Mouse (Mus musculus) urinary bladder, adult 2 months (tissue): ENCODE data around the gene Heatr9. TPM values are rescaled to one million over a fixed set of nuclear protein-coding genes. Genes with fewer than 3 reads are reported as not detected.
"Not testable (repeated sequence)": the region's sequence is repeated elsewhere in the genome, so short reads cannot be mapped to it uniquely, and the experiment has no call there.

ENCODE experiments used
- DNase-seq: peaks from one replicate; pipeline ENCODE4 v3.0.0; 2022; ENCODE audit warnings: low spot score
- polyA plus RNA-seq: library from polyadenylated mRNA; depleted of rRNA; stranded (reverse); fragments of >200 nt; gene quantifications from 2 replicates; pipeline ENCODE4 v1.2.3, GENCODE M21; 2012; rRNA removed

Gene Heatr9
- 0.03 and 0.11 TPM in 2 replicates for polyA plus RNA-seq

DNA sequence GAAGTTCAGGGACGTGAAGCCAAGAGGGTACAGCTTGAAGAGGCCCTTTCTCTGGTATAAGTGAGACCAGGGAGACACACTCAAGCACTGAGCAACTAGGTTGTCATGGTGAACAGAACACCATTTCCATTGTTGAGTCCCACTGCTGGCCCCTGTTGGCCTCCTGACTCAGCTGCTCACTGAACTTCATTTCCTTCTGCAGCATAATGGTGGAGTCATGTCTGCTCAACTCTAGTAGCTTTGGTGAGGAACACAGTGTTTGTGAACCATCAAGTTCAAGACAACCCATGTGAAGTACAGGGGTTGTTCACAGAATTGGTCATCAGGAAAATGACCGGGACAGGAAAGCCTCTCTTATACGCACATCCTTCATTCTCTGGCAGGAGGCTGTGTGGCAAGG, at the start of gene Heatr9:
Gene Heatr9, minus strand, starts transcription at position 101 of the 400 bp plus-strand sequence.
- DNase-seq, result no peak

DNA sequence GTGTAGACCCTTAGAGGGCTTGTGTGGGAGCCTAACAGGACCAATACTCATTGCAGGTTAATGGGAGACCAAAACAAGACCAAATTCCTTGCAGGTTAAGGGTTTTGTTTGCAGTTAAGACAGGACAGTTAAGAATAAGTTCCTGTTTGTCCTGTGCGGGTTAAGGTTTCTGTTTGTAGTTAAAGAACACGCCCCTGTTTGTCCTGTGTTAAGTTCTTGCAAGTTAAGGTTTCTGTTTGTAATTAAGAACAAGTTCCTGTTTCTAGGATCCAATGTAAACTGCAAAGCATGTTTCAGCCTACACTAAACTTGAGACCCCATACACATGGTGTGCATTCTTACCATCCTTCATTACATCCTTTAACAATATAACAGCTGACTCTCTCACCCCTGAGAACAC, 48.2 kb upstream of the Heatr9 start:
- DNase-seq, result no peak

DNA sequence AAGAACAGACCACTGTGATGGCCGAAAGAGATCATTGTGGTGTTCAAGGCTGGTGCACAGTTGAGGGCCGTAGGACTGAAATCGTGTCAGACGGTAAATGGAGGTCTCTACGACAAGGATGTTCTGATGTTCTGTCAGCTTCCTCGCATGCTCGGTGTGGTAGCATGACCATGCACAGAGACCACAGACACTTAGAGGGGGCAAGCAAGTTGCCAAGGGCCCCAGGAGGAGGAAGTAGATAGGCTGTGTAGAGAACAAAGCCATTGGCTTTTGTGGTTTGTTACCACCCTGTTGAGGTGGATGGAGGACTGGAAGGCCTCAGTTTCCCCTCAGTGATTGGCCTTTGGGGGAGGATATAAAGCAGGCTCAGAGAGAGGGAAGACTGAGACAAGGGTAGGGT, 47.3 kb upstream of the Heatr9 start:
- no peak for DNase-seq

DNA sequence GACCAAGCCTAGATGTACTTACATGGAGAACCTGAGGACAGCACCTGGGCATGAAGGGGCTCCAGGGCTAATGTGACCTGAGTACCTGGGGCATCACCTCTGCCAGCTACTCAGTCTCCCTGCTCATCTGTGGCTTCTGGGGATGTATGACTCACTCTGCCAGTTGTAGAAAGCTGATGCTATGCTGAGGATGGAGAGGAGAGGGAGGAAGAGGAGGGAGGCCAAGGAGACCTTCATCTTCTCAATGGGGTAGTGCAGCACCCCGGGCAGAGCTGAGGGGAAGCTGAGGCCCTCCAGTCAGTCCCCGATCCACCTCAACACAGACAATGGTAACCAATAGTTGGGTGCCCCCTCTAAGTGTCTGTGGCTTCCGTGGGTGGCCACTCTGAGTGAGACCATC, 46.8 kb upstream of the Heatr9 start:
- DNase-seq, result no peak

DNA sequence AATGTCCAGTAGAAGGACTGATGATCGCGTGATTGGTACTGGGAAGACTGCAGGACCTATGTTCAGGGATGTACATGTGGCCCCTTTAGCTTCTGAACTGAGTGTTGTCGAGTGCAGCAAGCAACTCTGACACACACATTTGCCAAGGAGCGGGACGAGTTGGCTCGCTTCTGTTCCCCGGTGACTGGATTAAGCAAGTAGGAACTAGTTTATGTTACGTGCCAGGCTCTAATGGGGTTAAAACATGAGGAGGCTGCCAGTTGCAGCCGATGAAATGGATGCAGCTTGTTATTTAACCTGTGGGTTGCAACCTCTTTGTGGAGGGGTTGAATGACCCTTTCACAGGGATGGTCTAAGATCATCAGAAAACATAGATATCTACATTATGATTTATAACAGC, 46.1 kb upstream of the Heatr9 start:
- DNase-seq, result no peak

DNA sequence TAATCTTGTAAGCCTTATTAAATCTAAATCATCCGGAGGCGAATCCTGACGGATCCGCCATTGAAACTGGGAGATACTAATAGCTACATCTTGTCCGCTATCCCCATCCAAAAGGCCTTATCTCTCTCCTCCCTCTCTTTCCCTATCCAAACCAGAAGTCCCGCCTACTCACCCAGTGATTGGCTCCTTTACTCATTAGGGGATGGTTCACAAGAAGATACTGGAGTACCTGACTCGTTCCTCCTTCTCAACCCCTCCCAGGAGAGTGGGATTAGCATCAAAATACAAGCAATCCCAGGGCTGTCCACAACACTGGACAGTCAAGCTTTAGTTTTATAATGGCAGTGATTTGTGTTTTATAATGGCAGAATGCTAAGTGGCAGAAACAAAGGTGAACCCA, 45.3 kb upstream of the Heatr9 start:
- no peak for DNase-seq

DNA sequence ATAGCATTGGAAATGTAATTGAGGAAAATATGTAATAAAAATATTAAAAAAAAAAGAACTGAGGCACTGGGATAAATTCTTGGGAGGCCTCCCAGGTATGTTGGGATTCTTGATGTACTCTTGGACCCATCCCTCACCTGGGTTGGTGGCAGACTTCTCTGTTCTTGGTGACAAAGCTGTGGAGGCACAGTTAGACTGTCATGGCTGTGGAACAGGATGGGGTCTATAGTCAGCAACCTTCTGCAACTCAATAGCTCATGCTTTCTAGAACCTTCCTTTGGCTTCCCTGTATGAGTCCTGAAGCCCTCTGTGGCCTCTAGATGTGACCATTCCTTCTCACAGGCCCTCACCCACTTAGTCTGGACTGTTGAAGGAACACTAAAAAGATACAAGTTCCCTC, 44.6 kb upstream of the Heatr9 start:
- no peak for DNase-seq

DNA sequence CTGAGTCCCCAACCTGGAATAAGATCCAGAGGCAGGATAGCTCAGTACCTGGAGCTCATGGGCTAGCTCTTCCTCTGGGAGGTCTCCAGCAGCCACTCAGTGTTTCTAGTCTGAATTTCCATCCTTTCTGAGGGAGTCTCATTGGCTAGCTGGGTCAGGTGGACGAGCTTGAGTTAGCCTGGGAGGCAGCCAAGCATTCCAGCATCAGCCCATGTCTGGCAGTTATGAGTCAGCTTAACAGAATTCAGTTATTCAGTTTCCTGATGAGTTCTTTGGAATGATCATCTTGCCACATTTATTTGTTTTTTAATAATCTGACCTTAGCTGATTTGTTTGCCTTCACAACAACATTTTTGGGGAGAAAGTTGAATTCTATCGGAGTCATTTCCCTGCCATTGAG, 41.8 kb upstream of the Heatr9 start:
- DNase-seq, result no peak

DNA sequence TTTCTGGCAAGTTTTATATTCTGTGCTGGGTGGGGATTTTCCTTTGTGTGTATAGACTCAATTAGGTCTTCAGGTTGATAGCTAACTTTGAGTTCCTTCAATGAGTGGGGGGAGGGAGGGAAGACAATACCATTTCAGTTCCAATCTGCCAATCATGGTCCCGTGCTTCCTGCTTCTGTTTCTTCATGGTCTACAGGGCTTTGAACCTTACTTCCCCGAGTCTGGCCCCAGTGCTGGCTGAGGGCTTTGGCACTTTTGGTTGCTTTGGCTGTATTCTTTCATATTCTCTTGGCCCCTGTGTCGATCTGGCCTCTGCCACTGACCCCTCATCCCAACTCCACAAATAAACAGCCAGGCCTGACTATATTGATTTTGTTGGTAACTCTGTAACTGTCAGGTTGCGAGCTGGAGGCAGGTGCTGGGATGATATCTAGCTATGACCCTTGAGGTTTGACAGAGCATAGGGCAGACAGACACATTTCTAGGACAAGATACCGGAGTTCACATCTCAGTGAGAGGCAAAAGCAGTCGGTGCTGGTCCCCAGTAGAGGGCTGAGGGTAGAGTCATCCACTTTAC, 40.4 kb upstream of the Heatr9 start:
- DNase-seq, result no peak

DNA sequence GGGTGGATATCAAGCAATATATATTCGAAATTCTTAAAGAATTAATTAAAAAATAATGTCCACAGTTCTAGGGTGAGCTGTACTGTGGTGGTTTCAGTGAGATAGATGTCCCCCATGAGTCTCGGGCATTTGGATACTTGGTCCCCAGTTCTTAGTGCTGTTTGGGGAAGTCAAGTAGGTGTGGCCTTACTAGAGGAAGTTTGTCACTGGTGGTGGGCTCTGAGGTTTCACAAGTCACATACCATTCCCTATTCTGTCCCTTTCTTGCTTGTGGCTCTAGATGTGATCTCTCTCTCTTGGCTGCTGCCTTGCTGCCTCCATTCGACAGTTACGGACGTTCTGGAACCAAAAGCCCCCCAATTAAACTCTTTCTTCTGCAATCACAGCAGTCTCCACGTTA, 38.4 kb upstream of the Heatr9 start:
- DNase-seq, result no peak

DNA sequence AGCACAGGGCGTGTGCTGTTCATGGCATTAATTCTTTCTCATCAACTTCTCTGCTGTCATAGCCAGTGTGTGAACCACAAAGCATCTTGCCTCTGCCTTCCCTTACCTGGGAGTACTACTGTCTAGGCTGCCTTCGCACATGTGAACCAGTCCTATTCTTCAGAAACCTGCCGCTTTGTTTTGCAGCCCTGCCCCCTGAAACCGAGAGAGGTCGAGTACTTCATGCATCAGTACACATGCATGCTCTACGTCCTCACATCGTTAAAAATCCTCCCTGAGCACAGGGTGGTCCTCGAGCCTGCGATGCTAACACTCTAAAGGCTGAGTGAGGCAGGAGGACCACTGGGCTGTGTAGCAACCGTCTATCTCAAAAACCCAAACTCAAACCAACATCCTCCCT, 35.1 kb upstream of the Heatr9 start:
- no peak for DNase-seq

DNA sequence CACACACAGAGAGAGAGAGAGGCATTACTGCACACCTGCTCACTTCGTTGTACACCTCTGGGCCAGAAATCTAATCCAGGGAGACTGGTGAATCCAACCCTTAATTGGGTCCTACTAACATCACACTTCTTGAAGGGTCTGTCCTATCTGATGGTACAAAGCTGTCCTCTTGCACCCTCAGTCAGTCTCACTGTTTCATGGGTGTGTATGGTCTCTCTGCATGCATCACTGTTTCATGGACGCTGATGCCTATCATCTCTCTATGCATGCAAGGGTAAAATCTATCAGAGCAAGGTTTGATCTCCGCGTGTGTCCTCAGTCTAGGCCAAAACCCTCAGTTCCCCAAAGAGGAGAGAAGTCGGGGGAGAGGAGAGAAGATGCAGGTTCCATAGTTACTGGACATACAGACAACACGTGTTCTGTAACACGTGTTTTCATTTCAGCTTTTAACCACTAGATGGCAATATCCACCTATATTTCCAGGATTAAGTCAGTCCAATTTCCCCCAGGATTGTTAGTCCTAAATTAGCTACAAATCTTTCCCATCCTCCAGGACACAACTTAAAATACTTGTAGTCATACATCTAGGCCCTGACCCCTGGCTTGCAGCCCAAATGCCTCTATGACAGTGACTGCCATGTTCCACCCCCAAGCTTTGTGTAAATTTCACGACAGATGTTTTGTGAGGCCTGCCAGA, 34.3 kb upstream of the Heatr9 start:
- DNase-seq, result no peak

DNA sequence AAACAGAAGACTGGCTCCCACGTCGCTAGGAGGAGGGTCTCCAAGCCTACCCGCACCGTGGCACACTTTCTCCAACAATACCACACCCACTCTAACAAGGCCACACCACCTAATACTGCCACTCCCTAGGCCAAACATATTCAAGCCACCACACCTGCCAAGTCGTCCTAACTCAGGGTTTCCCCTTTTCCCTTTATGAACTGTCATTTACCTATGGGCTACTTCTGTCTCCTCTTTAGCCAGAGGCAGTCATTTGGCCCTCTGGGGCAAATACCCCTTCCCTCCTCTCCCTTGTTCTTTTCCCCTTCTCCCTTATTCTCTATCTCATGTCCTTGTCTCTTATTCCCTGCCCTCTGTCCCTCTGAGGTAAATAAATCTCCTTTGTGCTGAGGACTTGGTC, 29.7 kb upstream of the Heatr9 start:
- no peak for DNase-seq

DNA sequence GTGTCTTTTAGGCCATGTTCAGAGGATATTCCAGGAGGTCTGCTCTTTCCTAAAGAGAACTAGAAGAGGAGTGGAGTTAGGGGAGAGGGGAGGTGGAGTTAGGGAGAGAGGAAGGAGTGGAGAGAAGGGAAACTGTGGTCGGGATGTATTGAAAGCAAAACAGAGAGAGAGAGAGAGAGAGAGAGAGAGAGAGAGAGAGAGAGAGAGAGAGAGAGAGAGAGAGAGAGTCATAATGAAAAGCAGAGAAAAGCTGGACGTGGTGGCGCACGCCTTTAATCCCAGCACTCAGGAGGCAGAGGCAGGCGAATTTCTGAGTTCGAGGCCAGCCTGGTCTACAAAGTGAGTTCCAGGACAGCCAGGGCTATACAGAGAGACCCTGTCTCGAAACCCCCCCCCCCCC, 29.1 kb upstream of the Heatr9 start:
- DNase-seq, result not testable (repeated sequence)

DNA sequence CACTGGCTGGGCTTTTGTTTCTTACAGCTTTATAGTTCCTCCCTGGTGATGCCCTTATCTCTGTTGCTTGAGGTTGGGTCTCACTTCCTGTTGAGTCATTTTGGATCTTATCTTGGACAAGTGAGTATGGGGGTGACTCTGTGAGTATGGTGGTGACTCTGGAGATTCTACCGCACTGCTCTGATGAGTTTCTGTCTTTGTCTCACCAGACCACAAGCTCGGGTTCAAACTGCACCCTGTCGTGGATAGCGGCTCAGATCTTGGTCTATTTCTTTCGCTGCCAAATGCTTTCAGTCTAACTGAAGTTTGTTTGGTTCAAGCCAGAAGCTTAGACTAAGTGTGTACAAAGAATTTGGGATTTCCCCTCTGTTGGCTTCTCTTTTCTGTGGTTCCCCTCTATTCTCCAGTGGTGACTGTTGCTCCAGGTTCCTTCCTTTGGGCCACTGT, 28.2 kb upstream of the Heatr9 start:
- DNase-seq, result no peak

DNA sequence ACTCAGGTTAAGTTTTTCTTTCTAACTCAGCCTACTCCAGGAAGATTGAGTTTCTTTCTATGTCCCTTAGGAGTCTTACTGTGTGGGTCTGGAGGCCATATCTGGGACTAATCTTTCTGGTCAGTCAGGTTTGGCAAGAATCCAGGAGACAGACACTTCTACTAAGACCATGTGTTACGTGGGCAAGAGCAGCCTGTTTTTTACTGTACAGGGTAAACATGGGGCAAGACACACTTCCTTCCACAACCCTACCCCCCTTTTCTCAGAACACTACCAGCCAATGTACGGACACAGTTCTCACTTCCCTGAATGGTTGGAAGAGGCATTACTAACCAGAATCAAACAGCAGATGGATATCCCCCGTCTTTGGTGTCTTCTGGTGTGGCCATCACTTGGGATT, 22.2 kb upstream of the Heatr9 start:
- DNase-seq, result no peak

DNA sequence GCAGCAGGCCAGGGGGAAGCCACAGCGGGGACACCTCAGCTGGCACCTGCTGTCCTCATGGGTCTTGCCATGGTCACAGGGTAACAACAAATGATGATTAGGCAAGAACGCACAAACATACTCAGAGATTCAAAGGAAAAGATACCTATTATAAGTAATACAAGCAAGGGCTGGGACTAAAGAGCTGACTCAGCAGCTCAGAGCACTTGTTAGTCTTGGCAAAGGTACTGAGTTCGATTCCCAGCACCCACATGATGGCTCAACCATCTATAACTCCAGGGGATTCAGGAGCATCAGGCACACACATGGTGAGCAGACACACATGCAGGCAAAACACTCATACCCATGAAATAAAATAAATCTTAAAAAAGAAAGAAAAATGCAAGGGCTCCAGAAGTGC, 19.4 kb upstream of the Heatr9 start:
- DNase-seq, result no peak

DNA sequence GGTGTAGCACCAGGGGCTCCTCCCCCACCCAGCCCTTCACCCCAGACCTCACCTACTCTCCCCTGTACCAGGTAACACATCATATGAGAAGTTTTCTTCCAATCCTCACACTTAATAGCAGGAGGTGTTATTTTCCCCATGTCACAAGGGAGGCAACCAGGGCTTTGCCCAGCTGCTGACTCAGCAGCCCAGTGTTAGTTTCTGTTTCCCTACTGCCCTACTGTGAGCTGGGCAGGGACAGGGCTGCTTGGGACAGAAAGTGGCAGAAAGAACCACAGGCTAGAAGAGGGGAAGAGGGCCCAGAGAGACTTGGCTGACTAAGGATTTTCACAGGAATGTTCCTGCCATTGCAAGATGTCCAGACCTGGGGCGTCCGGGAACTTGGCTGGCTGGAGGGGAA, 19.0 kb upstream of the Heatr9 start:
- DNase-seq, result no peak

DNA sequence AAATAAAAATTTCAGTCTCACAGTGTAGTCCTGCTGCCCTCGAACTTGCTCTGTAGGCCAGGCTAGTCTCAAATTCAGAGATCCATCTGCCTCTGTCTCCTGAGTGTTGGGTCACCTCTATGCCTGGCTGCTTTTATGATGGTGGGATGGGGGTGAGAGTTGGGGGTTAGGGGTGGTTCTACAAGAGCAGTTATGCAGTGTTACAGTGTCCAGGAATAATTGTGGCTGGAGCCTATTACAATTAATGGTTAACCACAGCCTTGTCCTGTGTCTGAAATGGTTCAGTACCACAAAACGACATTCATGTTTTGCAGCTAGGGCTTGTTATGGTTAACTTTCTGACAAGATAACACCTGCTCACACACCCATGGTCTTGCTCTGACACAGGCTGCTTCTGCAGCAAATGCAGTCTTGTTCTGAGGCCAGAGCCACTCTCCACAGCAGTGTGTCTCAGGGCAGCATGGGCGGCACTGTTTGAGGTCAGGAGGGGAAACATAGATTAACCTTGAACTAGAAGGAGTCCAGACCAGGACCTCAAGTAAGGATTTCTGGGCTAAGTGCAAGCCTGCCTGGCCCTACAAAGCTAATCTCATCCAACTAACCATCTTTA, 16.8 kb upstream of the Heatr9 start:
- no peak for DNase-seq

DNA sequence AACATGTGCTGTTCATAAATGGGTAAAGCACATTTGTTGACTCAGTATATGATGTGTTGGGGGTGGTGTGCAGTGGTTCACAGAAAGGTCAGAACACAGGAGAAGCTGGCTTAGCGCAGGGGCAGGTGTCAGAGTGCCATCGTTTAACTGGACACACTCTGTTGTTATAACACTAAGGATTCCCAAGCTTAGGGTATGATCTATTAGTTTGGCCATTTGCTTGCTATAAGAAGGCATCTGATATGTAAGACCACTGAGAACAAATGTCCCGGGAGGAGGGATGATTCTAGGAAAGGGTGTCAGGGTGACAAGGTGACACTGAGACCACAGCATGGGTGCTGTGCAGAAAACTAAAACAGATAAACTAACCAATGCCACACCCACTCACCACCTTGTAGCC, 14.9 kb upstream of the Heatr9 start:
- no peak for DNase-seq

DNA sequence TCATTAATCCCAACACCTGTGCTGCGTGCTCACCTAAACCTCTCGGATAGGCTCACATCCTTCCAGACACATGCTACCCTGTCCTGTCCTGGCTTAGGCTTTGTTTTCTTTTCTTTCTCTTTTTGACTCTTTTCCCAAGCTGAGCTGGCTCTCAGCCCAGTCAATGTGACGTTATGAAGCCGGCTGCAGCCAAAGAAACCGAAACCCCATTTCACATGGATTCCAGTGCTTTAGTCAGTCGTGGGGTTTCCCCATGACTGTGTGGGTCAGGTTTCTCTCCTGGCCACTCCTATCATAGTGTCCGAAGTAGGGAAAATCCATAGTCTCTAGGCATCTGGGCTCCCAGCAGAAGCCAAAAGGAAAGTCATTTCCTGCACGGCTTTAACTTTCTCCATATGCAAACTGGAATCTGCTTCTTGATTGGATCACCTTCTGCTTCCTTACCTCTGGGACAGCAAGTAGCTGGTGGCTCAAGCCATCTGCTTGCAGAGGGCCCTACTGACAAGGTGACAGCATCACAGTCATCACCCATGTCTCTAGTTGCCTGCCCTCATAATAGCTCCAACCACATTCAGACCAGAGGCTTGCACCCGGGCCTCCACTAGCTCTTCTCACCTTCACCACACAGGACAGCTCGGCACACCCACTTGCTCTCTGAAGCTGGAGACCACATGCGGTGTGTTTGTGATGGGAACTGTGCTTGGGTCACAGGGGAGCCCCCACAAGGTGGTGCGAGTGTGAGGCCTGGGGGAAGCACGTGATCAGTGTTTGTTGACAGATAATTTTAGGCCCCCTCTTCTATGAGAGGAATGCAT, 12.8 kb upstream of the Heatr9 start:
- no peak for DNase-seq

DNA sequence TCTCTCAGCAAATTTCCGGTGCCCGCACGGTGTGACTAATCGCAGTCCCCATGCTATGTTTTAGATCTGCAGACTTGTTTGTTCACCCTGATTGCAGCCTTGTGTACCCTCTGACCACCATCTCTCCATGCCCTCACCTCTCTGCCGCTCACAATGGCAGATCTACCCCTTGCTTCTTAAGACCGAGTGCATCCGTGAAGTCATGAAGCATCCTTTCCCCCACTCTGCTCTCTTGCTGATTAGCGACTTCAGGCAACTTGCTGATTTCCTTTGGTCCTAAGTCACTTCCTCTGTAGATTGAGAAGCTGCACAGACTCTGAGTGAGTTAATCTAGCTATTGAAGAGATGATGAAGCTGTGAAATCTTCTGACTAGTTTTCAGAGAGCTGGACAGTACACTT, 12.2 kb upstream of the Heatr9 start:
- no peak for DNase-seq

DNA sequence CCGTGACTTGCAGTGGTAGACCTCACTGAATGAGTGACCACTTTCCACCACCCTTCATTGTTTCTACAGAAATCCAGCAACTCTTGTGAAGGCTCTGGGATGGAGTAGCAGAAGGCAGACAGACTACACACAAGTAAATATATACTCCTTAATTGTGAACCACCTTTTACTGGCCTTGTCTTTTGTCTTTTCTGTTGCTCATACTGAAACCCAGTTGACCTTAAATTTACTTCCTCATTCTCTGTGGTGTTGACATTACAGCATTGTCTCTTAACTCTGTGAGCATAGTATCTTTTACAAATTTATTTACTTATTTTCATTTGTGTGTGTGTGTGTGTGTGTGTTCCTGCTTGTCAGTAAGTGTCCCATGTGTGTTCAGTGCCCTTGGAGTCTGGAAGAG, 11.2 kb upstream of the Heatr9 start:
- DNase-seq, result no peak
